Mouse (Mus musculus): ENCODE results near the gene Wdr18. TPM values are rescaled to one million over a fixed set of nuclear protein-coding genes. Genes with fewer than 3 reads are reported as not detected.

Gene Wdr18
- polyA plus RNA-seq, 1 experiment from 2014 or later = 84.4 TPM

GRCm38 (mm10) chr10:79974087-79974486, 14.1 kb downstream of the Wdr18 start:
- no peak overlapping the region for H3K9ac ChIP-seq (ENCODE audit: low read length)
- ATAC-seq (ENCODE audit: insufficient number of reproducible peaks, insufficient read depth, low FRiP score, low read depth) = 0 out of 2 replicates have a peak, but pooled peaks have one; percentile 3
- no peak overlapping the region for H3K4me2 ChIP-seq (ENCODE audit: low read length)
- no peaks in the 10 kb centered on the region for H3K9me3 ChIP-seq (ENCODE audit: control insufficient read depth, low read length)
- peaks cover 20% of the 10 kb centered on the region for H3K27me3 ChIP-seq (ENCODE audit: control insufficient read depth, insufficient read depth, low read length)
- no peak overlapping the region for H3K27ac ChIP-seq (replicated peaks in 1 of 2; ENCODE audit: control insufficient read depth in 1 of 2, insufficient read depth in 1 of 2, low read depth in 2 of 2, low read length in 2 of 2)
- no peak overlapping the region for H3K4me3 ChIP-seq (ENCODE audit: control insufficient read depth in 1 of 2, insufficient read depth in 1 of 2, low read depth in 1 of 2, low read length in 2 of 2)
- H3K36me3 ChIP-seq (ENCODE audit: control insufficient read depth, insufficient read depth, low read length) = peaks cover 42% of the 10 kb centered on the region
- WGBS = 90% methylated on average over 21 of the region's 21 CpGs
- H3K4me1 ChIP-seq (ENCODE audit: control insufficient read depth in 2 of 2, insufficient read depth in 2 of 2, low read length in 2 of 2) = peaks cover 2 to 12% of the 10 kb centered on the region in 2 experiments; a peak in 3 of 4 replicates

GRCm38 (mm10) chr10:79974668-79975067, 14.7 kb downstream of the Wdr18 start:
- no peak for ATAC-seq (ENCODE audit: insufficient number of reproducible peaks, insufficient read depth, low FRiP score, low read depth)
- H3K27me3 ChIP-seq (ENCODE audit: control insufficient read depth, insufficient read depth, low read length) = peaks cover 20% of the 10 kb centered on the region
- peaks cover 48% of the 10 kb centered on the region for H3K36me3 ChIP-seq (ENCODE audit: control insufficient read depth, insufficient read depth, low read length)
- no peak overlapping the region for H3K27ac ChIP-seq (replicated peaks in 1 of 2; ENCODE audit: control insufficient read depth in 1 of 2, insufficient read depth in 1 of 2, low read depth in 2 of 2, low read length in 2 of 2)
- H3K4me2 ChIP-seq (ENCODE audit: low read length) = no peak overlapping the region
- H3K9me3 ChIP-seq (ENCODE audit: control insufficient read depth, low read length) = no peaks in the 10 kb centered on the region
- H3K9ac ChIP-seq (ENCODE audit: low read length) = no peak overlapping the region
- 92% methylated on average over 8 of the region's 8 CpGs for WGBS
- peaks cover 2 to 15% of the 10 kb centered on the region in 2 experiments; a peak in 3 of 4 replicates for H3K4me1 ChIP-seq (ENCODE audit: control insufficient read depth in 2 of 2, insufficient read depth in 2 of 2, low read length in 2 of 2)
- no peak overlapping the region for H3K4me3 ChIP-seq (ENCODE audit: control insufficient read depth in 1 of 2, insufficient read depth in 1 of 2, low read depth in 1 of 2, low read length in 2 of 2)

GRCm38 (mm10) chr10:79976071-79976721, 16.2 kb downstream of the Wdr18 start:
- H3K4me3 ChIP-seq (ENCODE audit: control insufficient read depth in 1 of 2, insufficient read depth in 1 of 2, low read depth in 1 of 2, low read length in 2 of 2) = no peak overlapping the region
- peaks cover 49% of the 10 kb centered on the region for H3K36me3 ChIP-seq (ENCODE audit: control insufficient read depth, insufficient read depth, low read length)
- peaks cover 5 to 13% of the 10 kb centered on the region in 2 experiments; a peak in 2 of 4 replicates for H3K4me1 ChIP-seq (ENCODE audit: control insufficient read depth in 2 of 2, insufficient read depth in 2 of 2, low read length in 2 of 2)
- no peak for ATAC-seq (ENCODE audit: insufficient number of reproducible peaks, insufficient read depth, low FRiP score, low read depth)
- H3K27me3 ChIP-seq (ENCODE audit: control insufficient read depth, insufficient read depth, low read length) = peaks cover 10% of the 10 kb centered on the region; the same call in 1 of the 2 replicates
- no peak overlapping the region for H3K9ac ChIP-seq (ENCODE audit: low read length)
- 85% methylated on average over 28 of the region's 28 CpGs for WGBS
- no peak overlapping the region for H3K27ac ChIP-seq (replicated peaks in 1 of 2; ENCODE audit: control insufficient read depth in 1 of 2, insufficient read depth in 1 of 2, low read depth in 2 of 2, low read length in 2 of 2)
- H3K4me2 ChIP-seq (ENCODE audit: low read length) = no peak overlapping the region
- no peaks in the 10 kb centered on the region for H3K9me3 ChIP-seq (ENCODE audit: control insufficient read depth, low read length)

GRCm38 (mm10) chr10:79976722-79977107, 16.8 kb downstream of the Wdr18 start:
- ATAC-seq (ENCODE audit: insufficient number of reproducible peaks, insufficient read depth, low FRiP score, low read depth) = no peak
- peaks cover 5 to 15% of the 10 kb centered on the region in 2 experiments; a peak in 2 of 4 replicates for H3K4me1 ChIP-seq (ENCODE audit: control insufficient read depth in 2 of 2, insufficient read depth in 2 of 2, low read length in 2 of 2)
- no peaks in the 10 kb centered on the region for H3K9me3 ChIP-seq (ENCODE audit: control insufficient read depth, low read length)
- H3K27me3 ChIP-seq (ENCODE audit: control insufficient read depth, insufficient read depth, low read length) = peaks cover 9% of the 10 kb centered on the region; the same call in 1 of the 2 replicates
- no peak overlapping the region for H3K9ac ChIP-seq (ENCODE audit: low read length)
- H3K27ac ChIP-seq (replicated peaks in 1 of 2; ENCODE audit: control insufficient read depth in 1 of 2, insufficient read depth in 1 of 2, low read depth in 2 of 2, low read length in 2 of 2) = no peak overlapping the region
- H3K4me2 ChIP-seq (ENCODE audit: low read length) = no peak overlapping the region
- peaks cover 52% of the 10 kb centered on the region for H3K36me3 ChIP-seq (ENCODE audit: control insufficient read depth, insufficient read depth, low read length)
- no peak overlapping the region for H3K4me3 ChIP-seq (ENCODE audit: control insufficient read depth in 1 of 2, insufficient read depth in 1 of 2, low read depth in 1 of 2, low read length in 2 of 2)
- 86% methylated on average over 36 of the region's 36 CpGs for WGBS

- ATAC-seq (ENCODE audit: insufficient number of reproducible peaks, insufficient read depth, low FRiP score, low read depth) = no peak
- H3K36me3 ChIP-seq (ENCODE audit: control insufficient read depth, insufficient read depth, low read length) = peaks cover 54% of the 10 kb centered on the region
- peaks cover 4% of the 10 kb centered on the region; the same call in 1 of the 2 replicates for H3K27me3 ChIP-seq (ENCODE audit: control insufficient read depth, insufficient read depth, low read length)
- peaks cover 5 to 17% of the 10 kb centered on the region in 2 experiments; a peak in 3 of 4 replicates for H3K4me1 ChIP-seq (ENCODE audit: control insufficient read depth in 2 of 2, insufficient read depth in 2 of 2, low read length in 2 of 2)
- no peaks in the 10 kb centered on the region for H3K9me3 ChIP-seq (ENCODE audit: control insufficient read depth, low read length)
- H3K27ac ChIP-seq (replicated peaks in 1 of 2; ENCODE audit: control insufficient read depth in 1 of 2, insufficient read depth in 1 of 2, low read depth in 2 of 2, low read length in 2 of 2) = no peak overlapping the region
- H3K4me2 ChIP-seq (ENCODE audit: low read length) = no peak overlapping the region
- WGBS = 86% methylated on average over 28 of the region's 28 CpGs
- no peak overlapping the region for H3K4me3 ChIP-seq (ENCODE audit: control insufficient read depth in 1 of 2, insufficient read depth in 1 of 2, low read depth in 1 of 2, low read length in 2 of 2)
- H3K9ac ChIP-seq (ENCODE audit: low read length) = no peak overlapping the region
Measured at GRCm38 (mm10) chr10:79977324-79977723, 17.4 kb downstream of the Wdr18 start.

GRCm38 (mm10) chr10:79978061-79978460, 18.1 kb downstream of the Wdr18 start:
- Histone ChIP-seq H3K9ac (ENCODE audit: low read length) (no peak overlapping the region), H3K27me3 (ENCODE audit: control insufficient read depth, insufficient read depth, low read length) (no peaks in the 10 kb centered on the region), H3K4me3 (ENCODE audit: control insufficient read depth in 1 of 2, insufficient read depth in 1 of 2, low read depth in 1 of 2, low read length in 2 of 2) (no peak overlapping the region), H3K4me1 (ENCODE audit: control insufficient read depth in 2 of 2, insufficient read depth in 2 of 2, low read length in 2 of 2) (peaks cover 8 to 22% of the 10 kb centered on the region in 2 experiments), H3K4me2 (ENCODE audit: low read length) (no peak overlapping the region), H3K36me3 (ENCODE audit: control insufficient read depth, insufficient read depth, low read length) (peaks cover 54% of the 10 kb centered on the region), H3K27ac (replicated peaks in 1 of 2; ENCODE audit: control insufficient read depth in 1 of 2, insufficient read depth in 1 of 2, low read depth in 2 of 2, low read length in 2 of 2) (no peak overlapping the region), H3K9me3 (ENCODE audit: control insufficient read depth, low read length) (no peaks in the 10 kb centered on the region)
- WGBS = 94% methylated on average over 21 of the region's 21 CpGs
- ATAC-seq (ENCODE audit: insufficient number of reproducible peaks, insufficient read depth, low FRiP score, low read depth) = no peak

GRCm38 (mm10) chr10:79979401-79980155, 19.6 kb downstream of the Wdr18 start:
- Histone ChIP-seq H3K27ac (replicated peaks in 1 of 2; ENCODE audit: control insufficient read depth in 1 of 2, insufficient read depth in 1 of 2, low read depth in 2 of 2, low read length in 2 of 2) (peak overlapping the region in 1 of 2 experiments; percentile 16; a peak in 1 of 4 replicates), H3K4me2 (ENCODE audit: low read length) (no peak overlapping the region), H3K9ac (ENCODE audit: low read length) (peak overlapping the region; percentile 28; the same call in 1 of the 2 replicates), H3K9me3 (ENCODE audit: control insufficient read depth, low read length) (no peaks in the 10 kb centered on the region), H3K4me3 (ENCODE audit: control insufficient read depth in 1 of 2, insufficient read depth in 1 of 2, low read depth in 1 of 2, low read length in 2 of 2) (no peak overlapping the region), H3K36me3 (ENCODE audit: control insufficient read depth, insufficient read depth, low read length) (peaks cover 54% of the 10 kb centered on the region), H3K4me1 (ENCODE audit: control insufficient read depth in 2 of 2, insufficient read depth in 2 of 2, low read length in 2 of 2) (peaks cover 14 to 28% of the 10 kb centered on the region in 2 experiments), H3K27me3 (ENCODE audit: control insufficient read depth, insufficient read depth, low read length) (no peaks in the 10 kb centered on the region)
- no peak for ATAC-seq (ENCODE audit: insufficient number of reproducible peaks, insufficient read depth, low FRiP score, low read depth)
- 86% methylated on average over 22 of the region's 22 CpGs for WGBS
